Mouse (Mus musculus) CH12.LX (cell line): ENCODE measurements around the gene Abraxas1. TPM values are rescaled to one million over a fixed set of nuclear protein-coding genes. Genes with fewer than 3 reads are reported as not detected.

Experiments
- DNase-seq: peaks from one replicate; pipeline ENCODE4 v3.0.0-alpha.2; 2013; ENCODE audit errors: extremely low read depth
- H3K27ac ChIP-seq: 2 replicates; pipeline ENCODE4 v1.5.1; 2012; ENCODE audit warnings: low read depth, mild to moderate bottlenecking, control low read depth, moderate library complexity; ENCODE audit not compliant: insufficient read depth
- H3K27me3 ChIP-seq: replicated peaks from 2 replicates; pipeline ENCODE3; 2012; ENCODE audit warnings: inconsistent platforms
- H3K36me3 ChIP-seq, 2 experiments: replicated peaks in 1 of 2; 2 replicates each; pipeline versions ENCODE3 to v1.6.1; 2012; ENCODE audit warnings: inconsistent platforms in 1 of 2, low read length in 1 of 2, mild to moderate bottlenecking in 1 of 2, mixed read lengths in 1 of 2, moderate library complexity in 1 of 2; ENCODE audit not compliant: control insufficient read depth in 1 of 2, insufficient read depth in 1 of 2
- H3K4me1 ChIP-seq, 2 experiments: 2 replicates each; pipeline ENCODE4 v1.6.1; 2012; ENCODE audit warnings: inconsistent platforms in 1 of 2, moderate library complexity in 1 of 2; ENCODE audit not compliant: insufficient read depth in 2 of 2, control insufficient read depth in 1 of 2
- H3K4me2 ChIP-seq: 2 replicates; pipeline ENCODE4 v1.6.1; 2012; ENCODE audit warnings: low read depth, mild to moderate bottlenecking, control low read depth; ENCODE audit not compliant: poor library complexity, insufficient read depth, severe bottlenecking
- H3K4me3 ChIP-seq, 3 experiments: fragments of 150-350 bp in 1 of 3; sonication (generic) in 1 of 3; replicated peaks in 1 of 3; 2 replicates each; pipeline versions ENCODE3 to v1.5.1; 2011 to 2012; ENCODE audit warnings: low read depth in 2 of 3, low read length in 2 of 3, mild to moderate bottlenecking in 2 of 3, moderate library complexity in 2 of 3, control low read depth in 1 of 3, improper control_type of control experiment in 1 of 3, inconsistent platforms in 1 of 3, mixed read lengths in 1 of 3; ENCODE audit not compliant: poor library complexity in 1 of 3
- H3K79me2 ChIP-seq: replicated peaks from 2 replicates; pipeline ENCODE4 v1.6.1; 2012; ENCODE audit warnings: mild to moderate bottlenecking, moderate library complexity; ENCODE audit not compliant: control insufficient read depth, poor library complexity, insufficient read depth, severe bottlenecking; ENCODE audit errors: extremely low read depth
- H3K9ac ChIP-seq: 2 replicates; pipeline ENCODE4 v1.6.1; 2012; ENCODE audit warnings: low read depth, mild to moderate bottlenecking, control low read depth, moderate library complexity; ENCODE audit not compliant: insufficient read depth
- H3K9me3 ChIP-seq: replicated peaks from 2 replicates; pipeline ENCODE3; 2012; ENCODE audit warnings: low read length, inconsistent platforms, mixed read lengths
- CHD2 ChIP-seq: IDR thresholded peaks from 2 replicates; pipeline ENCODE4 v1.6.1; 2011; ENCODE audit warnings: low read length, improper control_type of control experiment
- ELF1 ChIP-seq: IDR thresholded peaks from 2 replicates; pipeline ENCODE4 v1.6.1; 2014; ENCODE audit warnings: low read depth, mild to moderate bottlenecking, inconsistent platforms, low read length, improper control_type of control experiment
- HCFC1 ChIP-seq: IDR thresholded peaks from 2 replicates; pipeline ENCODE4 v1.6.1; 2012; ENCODE audit warnings: low read depth, mild to moderate bottlenecking, inconsistent platforms, low read length, improper control_type of control experiment
- IRF4 ChIP-seq: IDR thresholded peaks from 2 replicates; pipeline ENCODE4 v1.6.1; 2014; ENCODE audit warnings: low read depth, mild to moderate bottlenecking, inconsistent platforms, low read length, improper control_type of control experiment
- KAT2A ChIP-seq: IDR thresholded peaks from 2 replicates; pipeline ENCODE4 v1.6.1; 2012; ENCODE audit warnings: low read length, improper control_type of control experiment, inconsistent platforms; ENCODE audit not compliant: insufficient replicate concordance
- MAZ ChIP-seq: IDR thresholded peaks from 2 replicates; pipeline ENCODE4 v1.6.1; 2012; ENCODE audit warnings: low read depth, mild to moderate bottlenecking, inconsistent platforms, low read length, improper control_type of control experiment, moderate library complexity
- MEF2A ChIP-seq: IDR thresholded peaks from 2 replicates; pipeline ENCODE4 v1.6.1; 2014; ENCODE audit warnings: low read depth, mild to moderate bottlenecking, inconsistent platforms, low read length, improper control_type of control experiment, borderline replicate concordance
- MXI1 ChIP-seq: IDR thresholded peaks from 2 replicates; pipeline ENCODE4 v1.6.1; 2011; ENCODE audit warnings: mild to moderate bottlenecking, low read depth, low read length, improper control_type of control experiment
- POLR2AphosphoS2 ChIP-seq: IDR thresholded peaks from 2 replicates; pipeline ENCODE4 v1.6.1; 2011; ENCODE audit warnings: low read depth, low read length, improper control_type of control experiment
- SMC3 ChIP-seq: IDR thresholded peaks from 2 replicates; pipeline ENCODE4 v1.6.1; 2011; ENCODE audit warnings: low read depth, low read length, improper control_type of control experiment
- TCF12 ChIP-seq: IDR thresholded peaks from 2 replicates; pipeline ENCODE4 v1.6.1; 2014; ENCODE audit warnings: low read depth, mild to moderate bottlenecking, inconsistent platforms, low read length, improper control_type of control experiment
- USF1 ChIP-seq: IDR thresholded peaks from 2 replicates; pipeline ENCODE4 v1.6.1; 2014; ENCODE audit warnings: low read depth, mild to moderate bottlenecking, inconsistent platforms, low read length, improper control_type of control experiment
- ZC3H11A ChIP-seq: IDR thresholded peaks from 2 replicates; pipeline ENCODE4 v1.6.1; 2012; ENCODE audit warnings: low read depth, mild to moderate bottlenecking, inconsistent platforms, low read length, improper control_type of control experiment
- ZKSCAN1 ChIP-seq: IDR thresholded peaks from 2 replicates; pipeline ENCODE4 v1.6.1; 2012; ENCODE audit warnings: low read depth, inconsistent platforms, low read length, improper control_type of control experiment, borderline replicate concordance
- dilution Hi-C: fragments of 300-500 bp; cut with MboI; formaldehyde crosslinking; loops from 2 replicates; pipeline ENCODE4 v1.14.3; 2020; ENCODE audit warnings: low sequenced_read_pairs; ENCODE audit not compliant: extremely low pct_unique_long_range_greater_than_20kb, extremely low pct_ligation_motif_present
- in situ Hi-C: fragments of 300-500 bp; cut with MboI; formaldehyde crosslinking; loops from 3 replicates; pipeline ENCODE4 v1.14.3; 2019; ENCODE audit warnings: low sequenced_read_pairs, low pct_ligation_motif_present, low pct_unique_long_range_greater_than_20kb, mixed read lengths
- polyA plus RNA-seq: library from polyadenylated mRNA; unstranded; fragments of >175 nt; gene quantifications from 2 replicates; pipeline ENCODE4 v1.2.1, GENCODE M21; 2012; ENCODE audit warnings: low read depth; ENCODE audit not compliant: insufficient read length
- total RNA-seq, 2 experiments: library from RNA; depleted of rRNA; stranded (reverse); fragments of 300-350 nt in 1 of 2; fragments of >200 nt in 1 of 2; gene quantifications; 2 replicates each; pipeline ENCODE4 v1.2.3; 2012 to 2014

Abraxas1 gene
- total and polyA plus RNA-seq, 3 experiments = 13.4 to 34.9 (median 30.9) TPM

- no peak overlapping the region for H3K9ac ChIP-seq
- dilution Hi-C loops = no loop called here
- H3K4me3 ChIP-seq = no peak overlapping the region
- in situ Hi-C loops = no loop called here
- H3K4me1 ChIP-seq = no peaks in the 10 kb centered on the region; a peak in 1 of 4 replicates
- no peaks in the 10 kb centered on the region for H3K79me2 ChIP-seq
- H3K4me2 ChIP-seq = no peak overlapping the region
- H3K27me3 ChIP-seq = no peaks in the 10 kb centered on the region
- peaks cover 15% of the 10 kb centered on the region for H3K9me3 ChIP-seq
- DNase-seq = no peak
- H3K36me3 ChIP-seq = no peaks in the 10 kb centered on the region
- TF ChIP-seq TCF12 = no peak
- TF ChIP-seq IRF4 = no peak
- TF ChIP-seq MAZ = no peak
- TF ChIP-seq HCFC1 = no peak
- no peak for TF ChIP-seq ZKSCAN1
- no peak for TF ChIP-seq MXI1
- no peak for TF ChIP-seq USF1
- no peak overlapping the region for H3K27ac ChIP-seq
Measured at GRCm38 (mm10) chr5:100837907-100838306, 17.1 kb upstream of the Abraxas1 start.

GRCm38 (mm10) chr5:100835862-100836538 is 15.2 kb upstream of the Abraxas1 start:
- H3K4me3 ChIP-seq = no peak overlapping the region
- TF ChIP-seq POLR2AphosphoS2 (no peak), ZKSCAN1 (no peak), SMC3 (no peak), MAZ (no peak)
- in situ Hi-C loops = no loop called here
- H3K36me3 ChIP-seq = no peaks in the 10 kb centered on the region
- no peak overlapping the region for H3K9ac ChIP-seq
- H3K4me2 ChIP-seq = no peak overlapping the region
- no peaks in the 10 kb centered on the region for H3K27me3 ChIP-seq
- H3K4me1 ChIP-seq = no peaks in the 10 kb centered on the region; a peak in 1 of 4 replicates
- no peak overlapping the region for H3K27ac ChIP-seq
- H3K79me2 ChIP-seq = no peaks in the 10 kb centered on the region
- DNase-seq = no peak
- peaks cover 5% of the 10 kb centered on the region for H3K9me3 ChIP-seq
- dilution Hi-C loops = no loop called here

- no peak for TF ChIP-seq MEF2A
- TF ChIP-seq ELF1 = no peak
- TF ChIP-seq MAZ = no peak
- TF ChIP-seq SMC3 = no peak
- TF ChIP-seq USF1 = no peak
- no peak for TF ChIP-seq HCFC1
- no peak for TF ChIP-seq KAT2A
- TF ChIP-seq ZKSCAN1 = no peak
- no peak for TF ChIP-seq ZC3H11A
- no peak for TF ChIP-seq CHD2
- TF ChIP-seq, all 38 proteins: peak for 0
- no peak overlapping the region for H3K27ac ChIP-seq
- no peaks in the 10 kb centered on the region for H3K27me3 ChIP-seq
- in situ Hi-C loops (no loop called here), dilution Hi-C loops (no loop called here)
- no peak overlapping the region for H3K4me2 ChIP-seq
- H3K4me1 ChIP-seq = no peaks in the 10 kb centered on the region
- H3K79me2 ChIP-seq = no peaks in the 10 kb centered on the region
- no peak overlapping the region for H3K9ac ChIP-seq
- no peak overlapping the region for H3K4me3 ChIP-seq
- no peak for DNase-seq
- peaks cover 5% of the 10 kb centered on the region for H3K9me3 ChIP-seq
- H3K36me3 ChIP-seq = no peaks in the 10 kb centered on the region
Measured at GRCm38 (mm10) chr5:100833841-100834240, 13.1 kb upstream of the Abraxas1 start.
